Mouse (Mus musculus): ENCODE measurements around the gene Grip1. TPM values are rescaled to one million over a fixed set of nuclear protein-coding genes. Genes with fewer than 3 reads are reported as not detected.

The Grip1 gene
- total RNA-seq, 4 experiments from 2014 or later: 0.43 to 0.75 (median 0.61) TPM

- DNase-seq (ENCODE audit: low spot score): no peak
Measured at GRCm38 (mm10) chr10:120061238-120062130, 607.9 kb downstream of the Grip1 start.

- DNase-seq (ENCODE audit: low spot score): peak; percentile 33
Measured at GRCm38 (mm10) chr10:120064424-120064823, 610.8 kb downstream of the Grip1 start.

- DNase-seq (ENCODE audit: low spot score): no peak
Measured at GRCm38 (mm10) chr10:120066319-120066718, 612.7 kb downstream of the Grip1 start.

- no peak for DNase-seq (ENCODE audit: low spot score)
Measured at GRCm38 (mm10) chr10:120077850-120078249, 624.2 kb downstream of the Grip1 start.

- no peak for DNase-seq (ENCODE audit: low spot score)
Measured at GRCm38 (mm10) chr10:120092548-120092947, 638.9 kb downstream of the Grip1 start.

GRCm38 (mm10) chr10:120095136-120095535 lies 641.5 kb downstream of the Grip1 start:
- no peak for DNase-seq (ENCODE audit: low spot score)

- no peak for DNase-seq (ENCODE audit: low spot score)
Measured at GRCm38 (mm10) chr10:120095716-120096115, 642.1 kb downstream of the Grip1 start.

GRCm38 (mm10) chr10:120097564-120097963 lies 643.9 kb downstream of the Grip1 start:
- no peak for DNase-seq (ENCODE audit: low spot score)

- no peak for DNase-seq (ENCODE audit: low spot score)
Measured at GRCm38 (mm10) chr10:120100806-120101205, 647.2 kb downstream of the Grip1 start.

- DNase-seq (ENCODE audit: low spot score): no peak
Measured at GRCm38 (mm10) chr10:120111691-120112319, 658.2 kb downstream of the Grip1 start.

- peak; percentile 99 for DNase-seq (ENCODE audit: low spot score)
Measured at GRCm38 (mm10) chr10:120112507-120113396, 659.1 kb downstream of the Grip1 start, which contains the start of gene Helb. Gene Helb (minus strand): TSS chr10:120112987.

GRCm38 (mm10) chr10:120113482-120113881 lies 659.9 kb downstream of the Grip1 start:
- peak; percentile 9 for DNase-seq (ENCODE audit: low spot score)

GRCm38 (mm10) chr10:120113980-120114379 lies 660.4 kb downstream of the Grip1 start:
- DNase-seq (ENCODE audit: low spot score): no peak

- no peak for DNase-seq (ENCODE audit: low spot score)
Measured at GRCm38 (mm10) chr10:120114493-120114892, 660.9 kb downstream of the Grip1 start.

- no peak for DNase-seq (ENCODE audit: low spot score)
Measured at GRCm38 (mm10) chr10:120115249-120115648, 661.6 kb downstream of the Grip1 start.

- DNase-seq (ENCODE audit: low spot score): no peak
Measured at GRCm38 (mm10) chr10:120123721-120124120, 670.1 kb downstream of the Grip1 start.

- DNase-seq (ENCODE audit: low spot score): peak; percentile 92
Measured at GRCm38 (mm10) chr10:120124801-120125464, 671.3 kb downstream of the Grip1 start.

- no peak for DNase-seq (ENCODE audit: low spot score)
Measured at GRCm38 (mm10) chr10:120125465-120125857, 671.8 kb downstream of the Grip1 start.

- no peak for DNase-seq (ENCODE audit: low spot score)
Measured at GRCm38 (mm10) chr10:120128601-120129277, 675.1 kb downstream of the Grip1 start.

- DNase-seq (ENCODE audit: low spot score): no peak
Measured at GRCm38 (mm10) chr10:120130621-120131020, 677.0 kb downstream of the Grip1 start.

- DNase-seq (ENCODE audit: low spot score): no peak
Measured at GRCm38 (mm10) chr10:120133697-120134096, 680.1 kb downstream of the Grip1 start.
